Mouse (Mus musculus) G1E (cell line): Measurements from ENCODE around the gene Ankrd13c. TPM values are rescaled to one million over a fixed set of nuclear protein-coding genes. Genes with fewer than 3 reads are reported as not detected.

Experiments
- ATAC-seq: 2 replicates; pipeline ENCODE4 v1.8.0; 2016; ENCODE audit warnings: mild to moderate bottlenecking; ENCODE audit not compliant: insufficient number of reproducible peaks, poor library complexity, low FRiP score, severe bottlenecking; ENCODE audit errors: extremely low read depth
- DNase-seq: peaks from one replicate; pipeline ENCODE4 v3.0.0; 2012; ENCODE audit warnings: low spot score
- H3K27me3 ChIP-seq: 2 replicates; pipeline ENCODE4 v1.6.1; 2012; ENCODE audit warnings: mild to moderate bottlenecking, low read length, inconsistent platforms; ENCODE audit not compliant: insufficient read depth
- H3K36me3 ChIP-seq: replicated peaks from 2 replicates; pipeline ENCODE3; 2012; ENCODE audit warnings: mild to moderate bottlenecking, inconsistent platforms
- H3K4me1 ChIP-seq: 2 replicates; pipeline ENCODE4 v1.6.1; 2012; ENCODE audit warnings: low read depth, low read length, inconsistent platforms, mixed read lengths; ENCODE audit not compliant: insufficient read depth
- H3K4me3 ChIP-seq: 2 replicates; pipeline ENCODE4 v1.5.1; 2012; ENCODE audit warnings: low read depth, mild to moderate bottlenecking, inconsistent platforms, low read length, moderate library complexity, mixed read lengths
- H3K9me3 ChIP-seq: replicated peaks from 2 replicates; pipeline ENCODE4 v1.6.1; 2012; ENCODE audit warnings: inconsistent platforms
- CTCF ChIP-seq: IDR thresholded peaks from 2 replicates; pipeline ENCODE4 v1.5.1; 2012; ENCODE audit warnings: low read depth, low read length, inconsistent platforms, mixed read lengths
- GATA1 ChIP-seq: IDR thresholded peaks from 2 replicates; pipeline ENCODE4 v1.6.1; 2012; ENCODE audit warnings: borderline replicate concordance, low read length, inconsistent platforms, mixed read lengths
- GATA2 ChIP-seq: IDR thresholded peaks from 2 replicates; pipeline ENCODE4 v1.6.1; 2012; ENCODE audit warnings: low read depth, low read length, inconsistent platforms, borderline replicate concordance
- POLR2AphosphoS5 ChIP-seq: IDR thresholded peaks from 2 replicates; pipeline ENCODE4 v1.6.1; 2012; ENCODE audit warnings: low read depth, low read length, inconsistent platforms; ENCODE audit not compliant: insufficient replicate concordance
- TAL1 ChIP-seq: conservative IDR thresholded peaks from 2 replicates; pipeline ENCODE4 v1.6.1; 2012; ENCODE audit warnings: low read depth, low read length, inconsistent platforms, mixed read lengths
- polyA plus RNA-seq: library from polyadenylated mRNA; stranded (reverse); fragments of >175 nt; gene quantifications from 2 replicates; pipeline ENCODE4 v1.2.3, GENCODE M21; 2012
- total RNA-seq, 2 experiments: library from RNA; stranded (forward) in 1 of 2; stranded (reverse) in 1 of 2; fragments of 200-1000 nt in 1 of 2; fragments of >200 nt in 1 of 2; fragmentation: Nextera tagmentation in 1 of 2; gene quantifications; 2 replicates each; pipeline ENCODE4 v1.2.3; 2014 to 2017

Gene Ankrd13c
- total and polyA plus RNA-seq, 3 experiments = 36.1 to 82.8 (median 51.3) TPM

GRCm38 (mm10) chr3:157938585-157938984, 8.5 kb upstream of the Ankrd13c start:
- TF ChIP-seq CTCF = no peak
- no peak for TF ChIP-seq POLR2AphosphoS5
- no peak for TF ChIP-seq GATA1
- no peak for TF ChIP-seq TAL1
- TF ChIP-seq GATA2 = no peak
- no peaks in the 10 kb centered on the region for H3K9me3 ChIP-seq
- no peaks in the 10 kb centered on the region for H3K36me3 ChIP-seq
- ATAC-seq (0 out of 2 replicates have a peak, but pooled peaks have one; percentile 22), DNase-seq (no peak)
- H3K4me1 ChIP-seq = no peaks in the 10 kb centered on the region
- no peak overlapping the region for H3K4me3 ChIP-seq
- peaks cover 8% of the 10 kb centered on the region; the same call in 1 of the 2 replicates for H3K27me3 ChIP-seq

- Histone ChIP-seq H3K27me3 (peaks cover under 1% of the 10 kb centered on the region; the same call in 1 of the 2 replicates), H3K4me3 (peak overlapping the region; percentile 94), H3K4me1 (peaks cover 18% of the 10 kb centered on the region), H3K9me3 (no peaks in the 10 kb centered on the region), H3K36me3 (peaks cover 11% of the 10 kb centered on the region)
- TF ChIP-seq POLR2AphosphoS5 (no peak), GATA2 (no peak), CTCF (no peak), TAL1 (no peak), GATA1 (no peak)
- no peak for ATAC-seq
- peak; percentile 12 for DNase-seq
These were observed 593 bp downstream of the Ankrd13c start for GRCm38 (mm10) chr3:157947383-157948280.

- Histone ChIP-seq H3K4me1 (peaks cover 17% of the 10 kb centered on the region), H3K27me3 (no peaks in the 10 kb centered on the region), H3K9me3 (no peaks in the 10 kb centered on the region), H3K4me3 (no peak overlapping the region), H3K36me3 (peaks cover 17% of the 10 kb centered on the region)
- ATAC-seq (no peak), DNase-seq (no peak)
- TF ChIP-seq GATA2 = no peak
- TF ChIP-seq CTCF = no peak
- no peak for TF ChIP-seq POLR2AphosphoS5
- no peak for TF ChIP-seq GATA1
- TF ChIP-seq TAL1 = no peak
These were observed 5.7 kb downstream of the Ankrd13c start for GRCm38 (mm10) chr3:157952716-157953115.

- H3K4me1 ChIP-seq = peaks cover 17% of the 10 kb centered on the region; the same call in 1 of the 2 replicates
- no peak overlapping the region for H3K4me3 ChIP-seq
- ATAC-seq = no peak
- TF ChIP-seq TAL1 = no peak
- TF ChIP-seq CTCF = no peak
- no peak for TF ChIP-seq POLR2AphosphoS5
- TF ChIP-seq GATA2 = no peak
- TF ChIP-seq GATA1 = no peak
- H3K27me3 ChIP-seq = no peaks in the 10 kb centered on the region
- no peaks in the 10 kb centered on the region for H3K9me3 ChIP-seq
- H3K36me3 ChIP-seq = peaks cover 29% of the 10 kb centered on the region
- DNase-seq = no peak
These were observed 8.4 kb downstream of the Ankrd13c start for GRCm38 (mm10) chr3:157955466-157955865.

GRCm38 (mm10) chr3:157956201-157956600, 9.2 kb downstream of the Ankrd13c start:
- Histone ChIP-seq H3K9me3 (no peaks in the 10 kb centered on the region), H3K4me3 (no peak overlapping the region), H3K27me3 (no peaks in the 10 kb centered on the region), H3K4me1 (peaks cover 13% of the 10 kb centered on the region; the same call in 1 of the 2 replicates), H3K36me3 (peaks cover 29% of the 10 kb centered on the region)
- DNase-seq (no peak), ATAC-seq (no peak)
- TF ChIP-seq GATA1 (no peak), POLR2AphosphoS5 (no peak)

- peaks cover 6% of the 10 kb centered on the region; the same call in 1 of the 2 replicates for H3K4me1 ChIP-seq
- H3K36me3 ChIP-seq = peaks cover 24% of the 10 kb centered on the region
- no peaks in the 10 kb centered on the region for H3K27me3 ChIP-seq
- DNase-seq (no peak), ATAC-seq (no peak)
- H3K9me3 ChIP-seq = no peaks in the 10 kb centered on the region
- no peak overlapping the region for H3K4me3 ChIP-seq
- TF ChIP-seq GATA1 = no peak
These were observed 10.3 kb downstream of the Ankrd13c start for GRCm38 (mm10) chr3:157957320-157957719.

- TF ChIP-seq GATA2 = no peak
- no peak for TF ChIP-seq GATA1
- no peak for TF ChIP-seq TAL1
- no peak for TF ChIP-seq POLR2AphosphoS5
- TF ChIP-seq CTCF = no peak
- ATAC-seq (no peak; the same call in 1 of the 2 replicates), DNase-seq (no peak)
- Histone ChIP-seq H3K9me3 (no peaks in the 10 kb centered on the region), H3K27me3 (no peaks in the 10 kb centered on the region), H3K36me3 (peaks cover 15% of the 10 kb centered on the region), H3K4me1 (no peaks in the 10 kb centered on the region), H3K4me3 (no peak overlapping the region)
These were observed 24.1 kb downstream of the Ankrd13c start for GRCm38 (mm10) chr3:157971151-157971550.
